Mouse (Mus musculus) liver, embryonic 11.5 days (tissue): ENCODE results near the gene Josd1. TPM values are rescaled to one million over a fixed set of nuclear protein-coding genes. Genes with fewer than 3 reads are reported as not detected.

Experiments
- polyA plus RNA-seq: library from polyadenylated mRNA; unstranded; fragments of >200 nt; fragmentation: Nextera tagmentation; extraction: Ambion mirVana; gene quantifications from 2 replicates; pipeline ENCODE4 v1.2.1, GENCODE M21; 2014

Josd1 gene
- polyA plus RNA-seq, 1 experiment from 2014 or later, result 25.9 TPM

Other genes starting within 250 kb of the Josd1 start
- 39.2 and 42.5 TPM in 2 replicates for gene Csnk1e, start 232.4 kb downstream of the Josd1 start, polyA plus RNA-seq
- gene Kcnj4, start 182.7 kb downstream of the Josd1 start, polyA plus RNA-seq, result not detected in 2 replicates
- gene Kdelr3, start 171.5 kb downstream of the Josd1 start, polyA plus RNA-seq, result 9.0 and 10.8 TPM in 2 replicates
- gene Ddx17, start 141.2 kb downstream of the Josd1 start, polyA plus RNA-seq, result 49.9 and 54.2 TPM in 2 replicates
- 0.88 and 0.94 TPM in 2 replicates for gene Dmc1, start 82.8 kb downstream of the Josd1 start, polyA plus RNA-seq
- gene Fam227a, start 29.0 kb downstream of the Josd1 start, polyA plus RNA-seq, result 0.32 and 0.74 TPM in 2 replicates
- 32.9 and 34.1 TPM in 2 replicates for gene Cby1, start 28.7 kb downstream of the Josd1 start, polyA plus RNA-seq
- gene Tomm22, start 17.1 kb downstream of the Josd1 start, polyA plus RNA-seq, result 306 and 326 TPM in 2 replicates
- gene Gtpbp1, start 2.9 kb upstream of the Josd1 start, polyA plus RNA-seq, result 58.8 and 61.8 TPM in 2 replicates
- gene Sun2, start 54.6 kb upstream of the Josd1 start, polyA plus RNA-seq, result 2.2 and 2.5 TPM in 2 replicates
- 25.0 and 28.6 TPM in 2 replicates for gene Dnal4, start 89.9 kb upstream of the Josd1 start, polyA plus RNA-seq
- 0.27 and 0.43 TPM in 2 replicates for gene Nptxr, start 116.8 kb upstream of the Josd1 start, polyA plus RNA-seq
- gene Npcd, start 146.3 kb upstream of the Josd1 start, polyA plus RNA-seq, result not detected in 2 replicates
- 16.3 and 16.8 TPM in 2 replicates for gene Cbx6, start 146.8 kb upstream of the Josd1 start, polyA plus RNA-seq
- 72.8 and 76.7 TPM in 2 replicates for gene Apobec3, start 203.7 kb upstream of the Josd1 start, polyA plus RNA-seq